Mouse (Mus musculus) midbrain, postnatal 0 days (tissue): ENCODE measurements around the gene Otx1. TPM values are rescaled to one million over a fixed set of nuclear protein-coding genes. Genes with fewer than 3 reads are reported as not detected.
A peak's percentile ranks its signal among the peaks of the same experiment; 100 is the strongest.

Experiments
- ATAC-seq: fragments of 200-750 bp; cut with Nextera tagmentation; 2 replicates; pipeline ENCODE4 v1.8.0; 2017; ENCODE audit warnings: moderate number of reproducible peaks, mild to moderate bottlenecking, moderate TSS enrichment, moderate library complexity; ENCODE audit not compliant: low FRiP score
- DNase-seq: peaks from one replicate; pipeline ENCODE4 v3.0.0-alpha.2; 2015; ENCODE audit warnings: low spot score
- H3K27ac ChIP-seq: fragments of 300-500 bp; sonication (generic); 2 replicates; pipeline ENCODE4 v1.5.1; 2014; ENCODE audit warnings: low read depth, mild to moderate bottlenecking, low read length, mixed read lengths
- H3K27me3 ChIP-seq: fragments of 300-500 bp; sonication (generic); 2 replicates; pipeline ENCODE4 v1.6.1; 2014; ENCODE audit warnings: low read length, control low read depth, mixed read lengths; ENCODE audit not compliant: insufficient read depth
- H3K36me3 ChIP-seq: fragments of 300-500 bp; sonication (generic); 2 replicates; pipeline ENCODE4 v1.6.1; 2014; ENCODE audit warnings: low read length, control low read depth, mixed read lengths; ENCODE audit not compliant: insufficient read depth
- H3K4me1 ChIP-seq: fragments of 300-500 bp; sonication (generic); 2 replicates; pipeline ENCODE4 v1.6.1; 2014; ENCODE audit warnings: mild to moderate bottlenecking, control low read depth, antibody characterized with exemption, low read length, mixed read lengths; ENCODE audit not compliant: insufficient read depth
- H3K4me2 ChIP-seq: fragments of 300-500 bp; sonication (generic); 2 replicates; pipeline ENCODE4 v1.6.1; 2014; ENCODE audit warnings: low read depth, mild to moderate bottlenecking, low read length, mixed read lengths; ENCODE audit not compliant: poor library complexity, severe bottlenecking
- H3K4me3 ChIP-seq: fragments of 300-500 bp; sonication (generic); 2 replicates; pipeline ENCODE4 v1.5.1; 2014; ENCODE audit warnings: low read depth, mild to moderate bottlenecking, low read length, moderate library complexity
- H3K9ac ChIP-seq: fragments of 300-500 bp; sonication (generic); replicated peaks from 2 replicates; pipeline ENCODE4 v1.6.1; 2014; ENCODE audit warnings: mild to moderate bottlenecking, low read length, moderate library complexity, mixed read lengths; ENCODE audit not compliant: poor library complexity, severe bottlenecking
- H3K9me3 ChIP-seq: fragments of 300-500 bp; sonication (generic); 2 replicates; pipeline ENCODE4 v1.6.1; 2016; ENCODE audit warnings: low read length, control low read depth
- CTCF ChIP-seq: IDR thresholded peaks from 2 replicates; pipeline ENCODE4 v1.5.1; 2016; ENCODE audit warnings: antibody characterized with exemption, mild to moderate bottlenecking
- WGBS: fragments of 180-500 bp; shearing (Covaris S2); extraction: QIAGEN DNeasy Blood & Tissue Kit; methylation state at CpG from one replicate; pipeline ENCODE4 v1.1.7; 2014; 5-methylcytosine and 5-hydroxymethylcytosine counted together
- polyA plus RNA-seq: library from polyadenylated mRNA; unstranded; fragments of >200 nt; fragmentation: Nextera tagmentation; extraction: Ambion mirVana; gene quantifications from 2 replicates; pipeline ENCODE4 v1.2.1, GENCODE M21; 2015
- total RNA-seq: library from RNA; depleted of rRNA; stranded (reverse); fragments of >200 nt; gene quantifications from 2 replicates; pipeline ENCODE4 v1.2.3, GENCODE M21; 2014; rRNA removed

Otx1 gene
- total RNA-seq (5.5 and 6.5 TPM in 2 replicates), polyA plus RNA-seq (7.6 and 8.1 TPM in 2 replicates)

DNA sequence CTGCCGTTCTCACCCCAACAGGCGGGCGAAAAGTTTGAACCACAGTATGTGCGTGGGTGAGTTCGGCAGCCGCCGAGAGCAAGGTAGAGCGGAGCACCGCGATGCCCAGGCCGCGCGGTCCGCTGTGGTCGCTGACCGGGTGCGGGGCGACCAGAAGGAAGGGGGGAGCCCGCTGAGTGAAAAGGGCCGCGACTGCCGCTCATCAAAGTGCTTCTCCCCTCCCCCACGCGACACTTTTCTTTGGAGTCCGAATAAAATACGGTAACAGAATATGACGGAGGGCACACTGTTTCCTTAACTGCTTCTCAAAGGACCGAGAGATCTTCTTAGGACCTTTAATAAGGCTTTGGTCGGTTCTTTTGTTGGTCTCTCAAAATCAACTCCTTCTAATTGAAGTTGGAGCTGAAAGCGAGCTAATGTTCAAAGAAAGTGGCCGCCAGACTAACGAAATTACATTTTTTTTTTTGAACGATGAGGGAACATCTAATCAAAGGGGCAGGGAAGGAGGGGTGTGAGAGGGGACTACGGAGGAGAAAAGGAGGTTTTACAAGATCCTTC, at the start of gene Otx1:
TSS of gene Otx1 (minus strand) at position 115 of the 558 bp plus-strand sequence.
- no peak for TF ChIP-seq CTCF
- Histone ChIP-seq H3K4me1 (peaks cover 4% of the 10 kb centered on the region; the same call in 1 of the 2 replicates), H3K9me3 (no peaks in the 10 kb centered on the region), H3K4me3 (peak within 1 kb of the TSS; percentile 43), H3K27ac (peak within 1 kb of the TSS; percentile 77), H3K36me3 (no peaks in the 10 kb centered on the region), H3K27me3 (peaks cover 50% of the 10 kb centered on the region), H3K4me2 (peak within 1 kb of the TSS; percentile 64), H3K9ac (peak within 1 kb of the TSS; percentile 51)
- DNase-seq (no peak), ATAC-seq (no peak)
- under 1% methylated on average over 34 of the region's 34 CpGs for WGBS

DNA sequence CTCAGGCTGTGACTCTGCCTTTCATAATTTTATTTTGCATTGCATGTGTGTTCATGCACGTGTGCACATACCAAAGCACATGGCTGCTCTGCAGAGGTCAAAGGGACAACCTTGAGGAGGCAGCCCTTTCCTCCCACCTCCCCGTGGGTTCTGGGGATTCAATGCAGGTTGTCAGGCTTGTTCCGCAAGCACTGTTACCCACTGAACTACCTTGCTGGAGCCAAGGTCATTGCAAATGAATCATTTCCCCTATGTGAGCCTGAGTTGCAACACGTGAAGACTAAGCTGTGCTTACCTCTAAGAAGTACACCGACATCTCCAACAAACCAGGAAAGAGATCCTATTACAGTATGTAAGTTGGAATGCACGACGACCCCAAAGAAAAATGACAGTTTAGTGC, 48.2 kb upstream of the Otx1 start:
- ATAC-seq (no peak), DNase-seq (no peak)
- no peak overlapping the region for H3K27ac ChIP-seq
- H3K27me3 ChIP-seq = no peaks in the 10 kb centered on the region
- 86% methylated on average over 7 of the region's 7 CpGs for WGBS
- H3K4me3 ChIP-seq = no peak overlapping the region
- H3K9ac ChIP-seq = no peak overlapping the region
- TF ChIP-seq CTCF = no peak
- H3K9me3 ChIP-seq = no peaks in the 10 kb centered on the region
- H3K4me2 ChIP-seq = no peak overlapping the region
- H3K4me1 ChIP-seq = no peaks in the 10 kb centered on the region
- no peaks in the 10 kb centered on the region; the same call in 1 of the 2 replicates for H3K36me3 ChIP-seq

DNA sequence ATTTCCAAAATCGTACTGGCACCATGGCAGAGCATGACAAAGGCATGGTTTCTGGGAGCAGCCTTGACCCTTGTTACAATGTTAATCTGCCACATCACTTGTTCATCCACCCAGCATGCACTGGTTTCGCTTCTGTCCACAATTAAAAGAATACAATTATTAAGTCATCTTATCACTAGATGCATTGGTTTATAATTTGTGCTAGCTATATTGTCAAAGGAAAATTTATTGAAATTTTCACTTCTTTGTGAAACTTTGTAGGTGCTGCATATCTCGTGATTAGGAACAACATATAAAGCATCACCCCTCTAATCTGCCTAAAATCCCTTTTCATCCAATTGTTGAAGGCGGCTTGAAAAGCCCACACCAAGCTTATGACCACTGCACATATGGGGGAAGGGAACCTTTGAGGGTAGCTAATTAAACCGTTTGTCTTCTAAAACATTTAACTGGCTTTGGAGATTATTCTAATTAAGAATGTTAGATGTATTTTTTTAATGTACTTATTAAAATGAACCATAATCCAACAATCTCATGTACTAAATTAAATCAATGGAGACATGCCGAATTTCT, 37.2 kb upstream of the Otx1 start:
- DNase-seq (no peak), ATAC-seq (no peak)
- H3K27me3 ChIP-seq = no peaks in the 10 kb centered on the region
- no peaks in the 10 kb centered on the region for H3K9me3 ChIP-seq
- no peak overlapping the region for H3K9ac ChIP-seq
- no peaks in the 10 kb centered on the region for H3K4me1 ChIP-seq
- TF ChIP-seq CTCF = no peak
- no peak overlapping the region for H3K27ac ChIP-seq
- H3K4me3 ChIP-seq = no peak overlapping the region
- H3K4me2 ChIP-seq = no peak overlapping the region
- peaks cover 3% of the 10 kb centered on the region; the same call in 1 of the 2 replicates for H3K36me3 ChIP-seq
- 43% methylated on average over 6 of the region's 6 CpGs for WGBS

DNA sequence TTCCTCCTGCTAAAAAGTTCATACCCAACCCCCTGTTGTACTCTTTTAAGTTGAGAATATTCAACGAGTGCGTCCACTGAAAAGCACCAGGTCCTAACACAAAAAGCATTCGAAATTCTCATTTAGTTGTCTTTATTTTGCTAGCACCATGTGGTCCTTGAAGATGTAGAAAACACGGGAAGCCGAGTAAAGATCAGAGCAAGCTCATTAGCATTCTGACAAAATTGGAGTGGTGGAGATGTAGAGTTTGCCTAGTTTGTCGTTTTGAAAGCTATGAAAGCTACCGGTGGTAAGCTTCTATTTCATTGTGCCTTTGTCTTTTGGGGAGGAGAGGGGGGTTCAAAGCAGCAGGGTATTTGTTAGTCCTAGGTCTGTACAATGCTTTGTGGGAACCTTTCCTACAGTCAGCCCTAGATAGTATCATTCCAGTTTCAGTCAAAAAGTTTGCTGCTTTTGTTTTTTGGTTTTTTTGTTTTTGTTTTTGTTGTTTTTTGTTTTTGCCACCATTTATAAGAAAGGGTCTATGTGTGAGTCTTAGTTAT, 31.9 kb upstream of the Otx1 start:
- H3K27ac ChIP-seq = no peak overlapping the region
- 15% methylated on average over 7 of the region's 7 CpGs for WGBS
- TF ChIP-seq CTCF = no peak
- H3K4me2 ChIP-seq = no peak overlapping the region
- no peaks in the 10 kb centered on the region for H3K4me1 ChIP-seq
- H3K9me3 ChIP-seq = no peaks in the 10 kb centered on the region
- DNase-seq (no peak), ATAC-seq (no peak)
- H3K36me3 ChIP-seq = no peaks in the 10 kb centered on the region; the same call in 1 of the 2 replicates
- no peak overlapping the region for H3K9ac ChIP-seq
- no peaks in the 10 kb centered on the region for H3K27me3 ChIP-seq
- H3K4me3 ChIP-seq = no peak overlapping the region

DNA sequence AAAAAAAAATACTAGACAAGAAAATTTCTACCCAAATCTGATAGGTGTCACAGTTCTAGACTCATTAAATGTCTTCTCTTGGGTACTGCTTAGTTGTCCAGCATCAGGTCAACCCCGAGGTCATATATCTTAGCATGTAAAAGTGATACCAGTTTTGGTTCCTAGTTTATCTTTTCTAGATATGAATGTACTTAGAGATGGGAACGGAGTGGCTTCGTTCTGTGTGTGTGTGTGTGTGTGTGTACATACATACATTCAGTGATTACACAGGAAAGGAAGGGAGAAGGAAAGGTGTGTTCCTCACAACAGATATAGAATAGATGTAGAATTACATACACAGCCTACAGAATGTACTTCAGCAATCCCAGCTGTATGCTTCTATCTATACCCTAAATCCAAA, 30.9 kb upstream of the Otx1 start:
- ATAC-seq (no peak), DNase-seq (no peak)
- H3K36me3 ChIP-seq = no peaks in the 10 kb centered on the region; the same call in 1 of the 2 replicates
- TF ChIP-seq CTCF = no peak
- no peak overlapping the region for H3K4me2 ChIP-seq
- 89% methylated on average over 3 of the region's 3 CpGs for WGBS
- no peaks in the 10 kb centered on the region for H3K9me3 ChIP-seq
- no peak overlapping the region for H3K9ac ChIP-seq
- H3K4me1 ChIP-seq = no peaks in the 10 kb centered on the region
- no peak overlapping the region for H3K27ac ChIP-seq
- no peak overlapping the region for H3K4me3 ChIP-seq
- no peaks in the 10 kb centered on the region for H3K27me3 ChIP-seq

DNA sequence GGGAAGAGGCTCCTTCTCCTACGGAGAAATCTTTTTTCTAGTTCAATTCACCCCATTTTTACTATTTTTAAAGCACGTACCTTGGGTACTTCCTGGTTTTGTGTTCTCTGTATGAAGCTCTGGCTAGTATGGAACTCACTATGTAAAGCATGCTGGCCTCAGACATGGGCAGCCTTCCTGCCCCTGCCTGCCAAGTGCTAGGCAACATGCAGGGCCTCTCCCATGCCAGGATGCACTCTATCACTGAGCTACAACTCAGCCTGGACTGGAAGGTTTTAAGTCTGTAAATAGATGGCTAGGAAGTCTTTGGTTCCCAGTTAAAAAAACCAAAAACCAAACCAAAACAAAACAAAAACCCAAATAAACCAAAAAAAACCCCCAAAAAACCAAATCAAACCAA, 17.9 kb upstream of the Otx1 start:
- H3K9ac ChIP-seq = no peak overlapping the region
- H3K36me3 ChIP-seq = peaks cover 10% of the 10 kb centered on the region; the same call in 1 of the 2 replicates
- no peaks in the 10 kb centered on the region for H3K9me3 ChIP-seq
- no peak overlapping the region for H3K4me2 ChIP-seq
- WGBS = 97% methylated on average over 2 of the region's 2 CpGs
- no peak for TF ChIP-seq CTCF
- H3K4me1 ChIP-seq = no peaks in the 10 kb centered on the region
- no peak overlapping the region for H3K4me3 ChIP-seq
- no peaks in the 10 kb centered on the region for H3K27me3 ChIP-seq
- no peak overlapping the region for H3K27ac ChIP-seq
- ATAC-seq (no peak), DNase-seq (no peak)
